Mouse (Mus musculus): ENCODE results near the gene Nudcd3. TPM values are rescaled to one million over a fixed set of nuclear protein-coding genes. Genes with fewer than 3 reads are reported as not detected.

The Nudcd3 gene
- 10 to 100 TPM; 60.0 to 64.6 TPM for total RNA-seq (2023)

DNA sequence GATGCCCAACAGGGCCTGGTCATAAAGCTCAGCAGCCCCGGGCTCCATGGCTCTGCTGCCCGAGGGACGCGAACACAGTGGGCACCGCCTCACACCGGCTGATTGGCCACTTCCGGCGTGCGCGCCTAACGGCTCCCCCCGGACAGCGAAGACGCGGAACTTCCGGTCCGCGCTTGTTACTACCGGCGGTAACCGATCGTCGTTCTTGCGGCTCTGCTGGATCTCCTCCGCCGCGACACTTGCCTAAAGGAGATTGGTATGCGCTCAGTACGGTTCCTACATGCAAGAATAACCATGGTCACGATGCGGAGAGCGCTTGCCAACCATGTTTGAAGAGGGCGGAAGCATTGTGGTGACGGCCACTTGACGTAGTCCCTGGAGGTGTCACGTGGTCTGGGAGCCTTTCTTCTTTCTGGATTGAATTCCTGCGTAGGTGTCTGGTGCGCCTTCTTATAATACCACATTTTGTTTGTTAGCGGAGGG lies at the start of gene Nudcd3:
Gene Nudcd3, minus strand, starts transcription at position 329 of the 483 bp plus-strand sequence.

DNA sequence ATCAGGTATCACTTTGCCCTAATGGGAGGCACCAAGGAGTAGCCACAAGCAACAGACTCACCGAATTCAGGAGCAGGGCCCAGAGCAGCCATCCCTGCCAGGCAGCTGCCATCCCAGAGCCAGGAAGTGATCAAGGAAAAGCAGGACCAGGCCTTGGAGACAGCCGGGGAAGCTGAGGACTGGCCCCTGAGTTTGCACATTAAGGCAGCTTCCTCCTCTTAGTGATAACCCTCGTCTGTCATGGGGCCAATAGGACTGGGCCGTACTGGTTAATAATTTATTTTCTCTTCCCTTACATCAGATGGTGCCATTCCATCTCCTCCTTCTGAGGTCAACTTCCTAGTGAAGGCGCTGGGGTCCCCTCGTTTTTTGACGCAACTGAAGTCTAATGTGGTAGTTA lies 29.8 kb upstream of the Nudcd3 start, which contains the start of gene Npc1l1:
Gene Npc1l1, minus strand, starts transcription at position 132 of the 400 bp plus-strand sequence.

DNA sequence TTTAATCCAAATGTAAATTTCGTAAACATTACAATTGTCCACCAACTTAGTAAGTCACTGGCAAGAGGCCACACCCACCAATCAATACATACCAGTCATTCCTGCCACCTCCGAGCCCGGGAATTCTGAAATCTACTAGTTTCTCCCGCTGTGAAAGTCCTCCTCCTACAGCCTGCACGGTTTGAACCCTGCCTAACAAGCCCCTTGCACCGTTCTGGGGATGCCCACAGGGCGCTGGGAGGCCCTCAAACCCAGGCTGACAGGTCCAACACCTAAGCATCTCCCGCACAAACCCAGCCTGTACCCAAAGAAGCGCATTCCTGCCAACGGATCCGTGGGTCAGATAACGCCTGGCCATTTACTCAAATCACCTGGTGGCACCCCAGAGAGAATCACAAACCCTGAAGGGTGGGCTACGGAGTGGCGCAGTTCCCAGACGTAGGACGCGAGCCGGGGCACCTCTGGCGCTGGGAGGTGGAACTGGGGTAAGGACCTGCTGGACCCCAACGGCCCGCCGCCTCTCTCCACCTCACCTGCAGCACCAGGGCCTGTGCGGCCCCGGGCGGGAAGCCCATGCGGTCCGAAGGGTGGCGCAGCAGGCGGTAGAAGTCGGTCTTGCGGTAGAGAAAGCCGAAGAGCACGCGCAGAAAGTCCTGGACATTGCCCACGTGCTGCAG lies 667 bp downstream of the Nudcd3 start, which contains the start of gene A730071L15Rik:
Gene A730071L15Rik, plus strand, starts transcription at position 620 of the 677 bp plus-strand sequence.

DNA sequence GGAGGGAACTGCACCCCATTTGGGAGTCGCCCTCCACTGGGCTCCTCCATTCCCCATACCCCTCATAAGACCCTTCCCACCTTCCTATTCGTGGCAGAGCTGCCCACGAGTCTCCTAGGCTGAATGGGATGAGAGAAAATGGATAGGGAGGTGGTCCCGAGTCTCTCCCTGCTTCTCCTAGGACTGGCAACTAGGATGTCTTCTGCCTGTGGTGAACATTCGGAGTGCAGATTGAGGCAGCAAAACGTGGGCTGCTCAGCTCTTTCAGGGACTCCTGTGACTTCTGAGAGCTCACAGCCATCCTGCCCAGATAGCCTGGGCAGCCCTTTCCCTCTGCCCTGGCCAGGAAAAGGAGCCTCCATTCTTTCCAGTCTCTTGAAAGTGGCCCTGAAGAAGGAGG lies 134.0 kb downstream of the Nudcd3 start, which contains the start of gene Camk2b:
Gene Camk2b, minus strand, starts transcription at position 187 of the 400 bp plus-strand sequence.

Other genes starting within 250 kb of the Nudcd3 start
- 10 to 100 TPM; 61.0 to 75.1 TPM for gene Ykt6, start 244.7 kb downstream of the Nudcd3 start, total RNA-seq (2023)
- 1 to 10 TPM in 1 of 2 experiments, under 1 TPM in 1; 0.36 to 1.5 TPM for gene Camk2b, start 134.1 kb downstream of the Nudcd3 start, total RNA-seq (2023)
- gene A730071L15Rik, start 386 bp downstream of the Nudcd3 start, total RNA-seq (2023), result under 1 TPM; 0.44 to 0.56 TPM
- gene Npc1l1, start 29.7 kb upstream of the Nudcd3 start, total RNA-seq (2023), result under 1 TPM in 1 of 2 experiments, not detected in 1; 0.12 TPM
- 10 to 100 TPM; 75.0 to 81.6 TPM for gene Ddx56, start 67.4 kb upstream of the Nudcd3 start, total RNA-seq (2023)
- gene Tmed4, start 74.5 kb upstream of the Nudcd3 start, total RNA-seq (2023), result 10 to 100 TPM; 40.7 to 47.9 TPM
- 100 to 1,000 TPM; 203 to 204 TPM for gene Ogdh, start 91.2 kb upstream of the Nudcd3 start, total RNA-seq (2023)
- 100 to 1,000 TPM; 166 to 195 TPM for gene Zmiz2, start 188.7 kb upstream of the Nudcd3 start, total RNA-seq (2023)
- 1,000 to 10,000 TPM; 1,054 to 1,069 TPM for gene Ppia, start 215.0 kb upstream of the Nudcd3 start, total RNA-seq (2023)
- 10 to 100 TPM; 65.0 to 66.6 TPM for gene H2afv, start 244.0 kb upstream of the Nudcd3 start, total RNA-seq (2023)